Mouse (Mus musculus) liver, embryonic 14.5 days (tissue): Measurements from ENCODE around the gene Tmem40.

Source experiments
- CTCF ChIP-seq: IDR thresholded peaks from 2 replicates; pipeline ENCODE4 v1.5.1; 2016; ENCODE audit warnings: antibody characterized with exemption, low read depth, control low read depth
- EP300 ChIP-seq: IDR thresholded peaks from 2 replicates; pipeline ENCODE4 v1.6.1; 2016; ENCODE audit warnings: antibody characterized with exemption, low read depth

DNA sequence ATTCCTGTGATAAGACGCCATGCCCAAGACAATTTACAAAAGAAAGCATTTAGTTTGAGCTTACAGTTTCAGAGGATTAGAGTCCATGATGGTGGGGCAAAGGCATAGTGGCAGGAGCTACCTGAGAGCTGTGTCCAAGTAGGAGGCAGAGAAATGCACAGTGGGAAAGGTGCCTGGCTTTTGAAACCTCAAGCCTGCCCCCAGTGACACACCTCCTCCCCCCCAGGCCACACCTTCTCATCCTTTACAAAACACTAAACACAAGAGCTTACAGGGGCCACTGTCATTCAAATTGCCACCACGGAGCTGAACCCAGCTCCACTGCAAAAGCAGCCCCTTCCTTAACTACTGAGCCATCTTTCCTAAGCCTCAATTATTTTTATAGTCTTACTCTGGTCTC is 34.6 kb downstream of the Tmem40 start:
- TF ChIP-seq CTCF (no peak), EP300 (no peak)
